Mouse (Mus musculus) forelimb bud, embryonic 11.5 days (tissue): Measurements from ENCODE around the gene C2cd2l.
"Not testable (repeated sequence)": the region's sequence is repeated elsewhere in the genome, so short reads cannot be mapped to it uniquely, and the experiment has no call there.

ENCODE experiments used
- DNase-seq: peaks from one replicate; pipeline ENCODE4 v3.0.0-alpha.2; 2012; ENCODE audit warnings: low read depth, low spot score

C2cd2l gene

DNA sequence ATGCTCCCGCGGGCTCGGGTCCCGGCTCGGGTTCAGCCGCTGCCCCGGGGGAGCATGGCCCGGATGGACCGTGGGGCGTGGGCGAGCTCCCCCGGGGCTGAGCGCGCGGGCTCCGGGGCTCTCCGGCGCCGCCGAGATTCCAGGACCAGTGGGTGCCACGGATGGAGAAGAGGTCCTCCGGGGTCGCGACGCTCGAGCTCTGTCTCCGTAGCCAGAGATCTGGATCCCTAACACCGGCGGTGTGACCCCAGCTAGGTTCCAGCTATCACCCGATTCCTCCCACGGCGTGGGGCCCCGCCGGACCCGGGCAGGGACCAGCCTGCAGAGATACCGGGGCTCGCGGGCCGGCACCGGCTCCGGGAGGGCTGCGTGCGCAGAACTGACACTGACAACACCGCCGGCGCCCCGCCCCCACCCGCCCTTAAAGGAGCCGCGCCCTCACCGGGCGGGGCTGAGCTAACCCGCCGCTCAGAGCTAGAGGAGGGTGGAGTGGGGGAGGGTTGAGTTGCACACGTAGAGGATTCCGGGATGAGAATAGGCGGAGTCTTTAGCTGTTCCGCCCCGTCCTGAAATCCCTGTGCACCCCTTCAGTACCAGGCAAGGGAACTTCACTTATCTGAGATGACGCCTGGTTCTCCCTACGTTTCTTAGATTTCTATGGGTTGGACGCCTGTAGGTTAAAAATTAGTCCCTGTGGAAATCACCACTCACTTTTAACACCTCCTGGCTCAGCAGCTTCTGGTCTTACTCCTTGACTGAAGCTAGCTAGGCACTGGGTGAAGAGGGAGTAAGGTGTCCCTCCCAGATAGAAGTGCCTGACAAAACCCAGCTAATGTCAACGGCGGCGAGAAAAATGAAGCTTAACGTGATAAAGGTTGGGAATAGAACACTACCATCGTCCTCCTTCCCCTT, at the start of gene C2cd2l:
TSS of gene C2cd2l (minus strand) at position 399 of the 912 bp plus-strand sequence.
- DNase-seq: peak; percentile 95

DNA sequence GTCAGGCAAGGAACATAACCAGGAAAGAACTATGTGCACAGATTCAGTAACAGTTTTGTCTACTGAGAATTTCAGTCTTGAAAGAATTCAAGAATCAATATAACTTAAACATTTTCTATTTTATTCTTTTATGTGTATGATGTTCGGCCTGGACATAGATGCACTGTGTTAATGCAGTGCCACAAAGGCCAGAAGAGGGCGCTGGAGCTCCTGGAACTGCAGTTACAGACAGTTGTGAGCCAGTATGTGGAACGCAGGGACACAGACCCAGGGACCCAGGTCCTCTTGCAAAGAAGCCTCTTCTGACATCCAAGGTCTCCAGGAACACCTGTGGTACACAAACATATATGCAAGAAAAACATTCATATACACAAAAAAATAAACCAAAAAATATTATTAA, 44.4 kb upstream of the C2cd2l start:
- no peak for DNase-seq

DNA sequence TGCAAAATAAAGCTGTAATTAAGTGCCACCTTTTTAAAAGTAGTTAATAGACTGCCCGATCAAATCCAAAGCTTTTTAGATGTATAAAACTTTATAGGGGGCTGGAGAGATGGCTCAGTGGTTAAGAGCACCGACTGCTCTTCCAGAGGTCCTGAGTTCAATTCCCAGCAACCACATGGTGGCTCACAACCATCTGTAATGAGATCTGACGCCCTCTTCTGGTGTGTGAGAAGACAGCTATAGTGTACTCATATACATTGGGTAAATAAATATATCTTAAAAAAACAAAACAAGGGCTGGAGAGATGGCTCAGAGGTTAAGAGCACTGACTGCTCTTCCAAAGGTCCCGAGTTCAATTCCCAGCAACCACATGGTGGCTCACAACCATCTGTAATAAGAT, 41.8 kb upstream of the C2cd2l start:
- not testable (repeated sequence) for DNase-seq

DNA sequence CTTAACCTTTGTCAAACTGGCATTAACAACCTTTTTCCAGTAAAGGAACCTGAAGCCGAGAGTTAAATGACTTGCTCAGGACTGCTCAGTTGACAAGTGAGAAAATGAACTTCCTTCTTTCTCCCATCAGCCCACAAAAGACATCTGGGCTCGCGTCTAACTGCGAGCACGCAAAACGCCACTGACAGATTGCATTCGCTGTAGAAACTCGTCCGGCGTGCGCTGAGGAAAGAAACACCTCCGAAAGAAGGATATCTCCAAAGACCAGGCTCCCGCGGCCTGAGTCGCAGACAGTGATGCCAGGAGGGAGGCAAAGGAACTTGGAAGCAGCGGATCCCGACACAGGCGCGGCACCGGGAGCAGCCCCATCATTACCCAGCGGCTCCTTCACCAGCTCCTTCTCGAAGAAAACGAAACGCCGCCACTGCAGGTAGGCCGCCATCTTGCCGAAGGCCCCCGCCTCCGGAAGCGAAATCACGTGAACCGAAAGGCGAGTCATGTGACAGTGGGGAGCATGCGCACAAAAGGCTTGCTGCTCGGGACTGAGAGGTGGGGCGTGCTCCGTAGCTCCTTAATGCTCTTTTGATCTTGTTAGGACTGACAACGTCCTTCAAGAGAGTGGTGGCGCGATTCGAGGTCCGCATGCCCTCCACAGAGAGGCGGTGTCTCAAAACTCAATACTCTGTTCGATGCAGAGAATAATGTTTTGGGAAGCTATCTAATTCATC, 41.3 kb upstream of the C2cd2l start, which contains the start of gene Vps11:
TSS of gene Vps11 (minus strand) at position 481 of the 728 bp plus-strand sequence.
- peak; percentile 99 for DNase-seq

DNA sequence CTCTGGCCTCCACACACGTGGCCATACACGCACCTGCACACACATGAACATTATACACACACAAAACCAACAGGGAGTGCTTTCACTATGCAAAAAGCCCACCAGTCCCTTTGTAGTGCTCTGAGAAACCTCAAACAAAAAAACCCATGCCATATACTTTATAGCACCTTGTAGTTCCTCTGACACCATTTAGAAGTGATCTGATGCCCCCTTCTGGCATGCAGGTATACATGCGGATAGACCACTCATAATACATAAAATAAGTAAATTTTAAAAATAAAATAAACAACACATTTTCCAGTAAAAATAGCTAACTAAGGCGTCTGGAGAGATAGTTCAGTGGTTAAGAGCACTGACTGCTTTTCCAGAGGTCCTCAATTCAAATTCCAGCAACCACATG, 37.1 kb upstream of the C2cd2l start:
- DNase-seq: peak; percentile 20

DNA sequence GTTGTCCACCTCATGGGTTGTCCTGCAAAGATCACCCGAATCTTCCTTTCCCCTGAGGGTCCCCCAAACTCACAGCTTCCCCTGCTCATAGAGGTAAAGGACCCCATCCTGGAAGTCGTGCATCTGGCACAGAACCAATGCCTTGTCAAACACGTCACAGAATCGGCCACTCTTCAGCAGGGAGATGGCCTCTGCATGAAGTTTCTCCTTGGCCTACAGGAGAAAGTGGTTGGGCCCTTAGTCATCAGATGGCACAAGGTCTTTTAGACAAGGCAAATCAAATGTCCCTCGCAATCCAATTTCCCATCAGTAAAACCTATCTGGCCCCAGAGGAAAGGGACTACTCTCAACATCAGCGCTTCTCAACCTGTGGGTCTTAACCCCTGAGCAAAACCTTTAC, 33.1 kb upstream of the C2cd2l start:
- no peak for DNase-seq

DNA sequence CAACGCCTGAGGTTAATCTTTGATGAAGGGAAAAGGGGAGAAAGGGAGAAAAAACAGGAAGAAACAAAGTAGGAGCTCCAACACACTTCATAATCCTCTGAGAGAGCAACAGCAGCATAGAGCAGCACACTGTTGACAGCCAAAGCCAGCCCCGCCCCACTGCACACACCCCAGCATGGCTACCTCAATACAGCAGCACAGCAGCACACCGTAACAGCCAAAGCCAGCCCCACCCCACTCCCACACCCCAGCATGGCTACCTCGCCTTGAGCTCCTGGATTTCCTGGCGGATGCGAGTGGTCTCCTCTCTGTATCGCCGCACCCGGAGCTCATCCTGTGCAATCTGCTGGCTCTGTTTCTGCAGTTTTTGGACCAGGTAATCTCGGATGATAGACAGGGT, 32.3 kb upstream of the C2cd2l start:
- DNase-seq: no peak

DNA sequence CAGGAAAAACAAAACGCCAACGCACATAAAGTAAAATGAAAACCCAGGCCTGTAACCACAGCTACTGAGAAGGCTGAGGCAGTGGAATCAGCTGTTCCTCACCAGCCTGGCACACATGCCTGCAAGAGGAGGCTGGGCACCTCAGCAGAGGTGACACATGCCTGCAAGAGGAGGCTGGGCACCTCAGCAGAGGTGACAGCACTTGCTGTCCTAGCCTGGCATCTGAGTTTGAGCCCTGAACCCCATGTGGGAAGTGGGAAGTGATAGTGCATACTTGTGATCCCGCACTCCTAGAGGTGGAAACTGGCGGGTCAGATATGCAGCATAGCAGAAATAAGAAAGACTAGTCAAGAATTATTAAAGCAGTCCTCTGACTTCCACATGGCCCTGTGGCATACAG, 31.3 kb upstream of the C2cd2l start:
- DNase-seq: no peak

DNA sequence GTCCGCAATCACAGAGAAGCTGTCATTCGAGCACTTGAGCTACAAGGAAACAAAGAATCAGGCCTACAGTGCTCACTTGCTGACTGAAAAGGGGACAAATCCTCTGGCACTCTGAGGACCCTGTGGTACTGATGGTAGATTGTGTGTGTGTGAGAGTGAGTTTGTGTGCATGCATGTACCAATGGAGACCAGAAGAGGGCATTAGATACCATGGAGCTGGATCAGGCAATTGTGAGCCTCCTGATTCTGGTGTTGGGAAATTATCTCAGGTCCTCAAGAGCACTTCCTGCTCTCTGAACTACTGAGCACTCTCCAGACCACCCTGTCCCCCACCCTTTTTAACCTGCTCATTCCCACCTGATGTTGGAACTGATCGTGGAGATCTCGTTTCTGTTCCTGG, 28.5 kb upstream of the C2cd2l start:
- no peak for DNase-seq

DNA sequence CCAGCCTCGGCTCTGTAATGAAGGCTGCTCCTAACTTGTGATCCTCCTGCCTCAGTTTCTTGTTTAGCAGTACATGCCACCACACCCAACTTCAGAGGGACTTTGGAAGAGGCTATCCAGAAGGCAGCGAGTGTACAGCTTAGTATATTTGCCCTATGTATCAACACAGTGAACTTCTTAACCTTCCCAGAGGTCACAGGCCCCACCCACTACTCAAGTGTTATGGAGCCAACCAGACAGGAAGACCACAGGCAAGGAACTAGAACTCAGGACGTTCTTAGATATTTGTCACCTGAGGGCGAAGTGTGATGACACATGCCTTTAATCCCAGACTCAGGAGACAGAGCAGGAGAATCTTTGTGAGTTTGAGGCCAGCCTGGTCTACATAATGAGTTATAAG, 27.5 kb upstream of the C2cd2l start:
- no peak for DNase-seq

DNA sequence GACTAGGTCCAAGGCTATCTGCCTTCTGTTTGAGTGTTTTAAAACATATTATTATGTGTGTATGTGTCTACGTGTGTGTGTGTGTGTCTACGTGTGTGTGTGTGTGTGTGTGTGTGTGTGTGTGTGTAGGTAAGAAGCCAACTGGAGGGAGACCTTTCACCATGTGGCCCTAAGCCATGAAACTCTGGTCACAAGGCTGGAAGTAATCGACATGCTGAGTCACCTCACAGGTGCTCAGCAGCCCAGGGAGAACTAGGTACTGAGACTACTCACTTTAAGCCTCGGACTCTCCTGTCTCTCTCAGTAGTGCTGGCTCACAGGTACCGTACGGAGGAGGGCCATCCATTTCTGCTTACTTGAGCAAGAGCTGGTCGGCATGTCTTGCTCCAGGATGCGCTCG, 27.1 kb upstream of the C2cd2l start:
- DNase-seq: no peak

DNA sequence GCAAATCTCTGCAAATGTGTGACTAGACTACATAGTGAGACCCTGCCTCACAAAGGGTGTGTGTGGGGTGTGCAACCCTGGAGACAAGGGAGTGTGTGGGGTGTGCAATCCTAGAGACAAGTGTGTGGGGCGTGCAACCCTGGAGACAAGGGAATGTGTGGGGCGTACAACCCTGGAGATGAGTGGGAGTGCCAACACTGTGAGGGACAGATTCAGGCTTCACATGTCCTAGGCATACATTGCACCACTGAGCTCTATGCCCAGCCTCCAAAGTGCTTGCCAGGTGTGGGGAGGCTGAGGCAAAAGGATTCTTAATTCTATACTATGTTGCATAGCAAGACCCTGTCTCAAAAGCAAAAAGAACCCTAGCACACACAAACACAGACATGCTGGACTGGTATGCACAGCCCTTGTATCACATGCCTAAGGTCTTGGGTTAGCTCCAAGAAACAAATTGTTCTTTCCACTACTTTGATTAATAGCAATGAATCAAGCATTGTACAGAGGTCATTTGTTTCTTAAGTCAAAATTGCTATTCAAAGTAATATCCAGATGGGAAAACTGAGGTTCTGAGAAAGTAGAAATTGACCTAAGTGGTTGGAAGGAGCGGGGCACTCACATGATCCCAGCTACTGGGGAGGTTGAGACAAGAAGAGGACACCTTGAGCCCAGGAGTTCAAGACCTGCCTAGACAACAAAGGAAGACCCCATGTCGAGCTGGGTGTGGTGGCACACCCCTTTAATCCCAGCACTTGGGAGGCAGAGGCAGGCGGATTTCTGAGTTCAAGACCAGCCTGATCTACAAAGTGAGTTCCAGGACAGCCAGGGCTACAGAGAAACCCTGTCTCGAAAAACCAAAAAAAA, 25.7 kb upstream of the C2cd2l start:
- no peak for DNase-seq

DNA sequence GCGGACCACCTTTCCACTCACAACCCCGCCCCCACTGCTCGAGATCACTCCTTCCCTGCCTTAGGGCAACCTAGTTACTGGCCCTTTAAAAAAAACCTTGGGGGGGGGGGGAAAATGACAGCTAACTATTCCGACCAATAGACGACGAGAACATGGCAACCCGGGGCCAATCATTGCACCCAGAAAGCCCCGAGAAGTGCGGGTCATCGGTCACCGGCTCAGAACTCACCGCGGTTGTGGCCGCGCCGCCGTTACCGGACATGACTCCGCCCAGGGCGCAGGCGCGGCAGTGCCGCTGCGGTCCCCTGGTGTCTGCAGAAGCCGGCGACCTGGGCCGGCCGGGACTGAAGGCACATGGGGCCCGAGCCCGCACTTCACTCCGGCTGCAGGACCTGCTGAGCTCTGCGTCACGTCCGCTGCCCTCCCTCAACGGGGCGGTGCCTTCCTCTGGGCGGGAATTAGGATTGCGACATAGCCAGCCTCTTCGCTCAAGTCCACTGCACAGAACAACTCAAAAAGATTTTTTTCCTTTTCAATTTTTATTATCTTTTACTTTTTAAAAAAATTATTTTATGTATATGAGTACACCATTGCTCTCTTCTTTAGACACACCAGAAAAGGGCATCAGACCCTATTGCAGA, 23.8 kb upstream of the C2cd2l start, which contains the start of gene Hmbs:
TSS of gene Hmbs (minus strand) at position 448 of the 641 bp plus-strand sequence.
- DNase-seq: peak; percentile 87

DNA sequence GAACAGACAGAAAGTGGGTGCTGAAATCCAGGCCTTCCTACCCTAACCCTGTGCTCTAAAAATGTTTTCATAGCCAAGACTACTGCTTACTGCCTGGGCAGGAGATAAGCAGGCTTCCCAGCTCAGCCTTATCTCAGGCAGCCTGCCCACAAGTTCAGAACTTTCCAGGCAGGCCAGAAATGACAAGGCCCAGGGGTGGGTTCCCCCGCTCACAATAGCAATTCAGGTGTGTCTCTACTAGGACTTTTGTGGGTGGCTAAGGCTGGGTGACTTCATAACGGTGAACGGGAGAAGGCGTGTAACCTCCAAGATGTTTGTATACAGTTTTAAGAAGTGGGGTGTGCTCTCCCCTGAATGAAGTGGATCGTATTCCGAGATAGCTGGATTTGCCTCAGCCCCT, 23.2 kb upstream of the C2cd2l start:
- DNase-seq: no peak

DNA sequence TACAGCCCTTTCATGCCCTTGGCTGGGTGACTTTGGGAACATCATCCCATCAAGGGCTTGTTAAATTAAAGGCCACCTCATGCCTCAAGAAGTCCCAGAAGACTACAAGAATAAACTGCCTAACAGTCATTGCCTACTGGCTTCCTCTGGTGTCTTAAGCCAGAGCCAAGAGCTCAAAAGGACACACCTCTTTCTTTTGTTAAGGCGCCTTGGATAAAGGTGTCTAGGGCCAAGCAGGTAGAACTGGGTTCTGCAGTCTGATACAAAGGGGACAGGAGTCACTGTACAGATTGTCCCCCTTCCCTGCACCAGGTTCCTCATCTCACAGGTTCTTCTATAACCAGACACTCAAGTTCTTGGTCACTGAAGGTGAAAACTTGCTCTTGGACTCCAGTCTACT, 22.5 kb upstream of the C2cd2l start:
- no peak for DNase-seq

DNA sequence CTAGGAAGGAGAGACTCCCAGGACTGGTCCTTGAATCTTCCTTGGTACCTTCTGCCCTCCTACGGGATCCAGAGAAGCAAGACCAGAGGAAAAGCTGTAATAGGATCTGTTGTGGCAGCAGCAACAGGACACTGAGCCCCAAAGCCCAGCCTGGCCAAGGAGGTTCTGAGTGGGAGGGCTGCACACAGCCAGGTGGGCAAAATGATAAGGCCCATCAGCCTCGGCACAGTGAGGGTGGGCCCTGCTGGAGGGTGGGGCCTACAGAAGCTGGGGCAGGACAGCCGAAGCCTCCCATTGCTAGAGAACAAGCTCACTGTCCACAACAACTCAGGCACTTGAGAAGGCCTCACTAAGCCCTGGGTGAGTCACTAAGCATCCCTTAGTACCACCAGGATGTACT, 22.1 kb upstream of the C2cd2l start:
- no peak for DNase-seq

DNA sequence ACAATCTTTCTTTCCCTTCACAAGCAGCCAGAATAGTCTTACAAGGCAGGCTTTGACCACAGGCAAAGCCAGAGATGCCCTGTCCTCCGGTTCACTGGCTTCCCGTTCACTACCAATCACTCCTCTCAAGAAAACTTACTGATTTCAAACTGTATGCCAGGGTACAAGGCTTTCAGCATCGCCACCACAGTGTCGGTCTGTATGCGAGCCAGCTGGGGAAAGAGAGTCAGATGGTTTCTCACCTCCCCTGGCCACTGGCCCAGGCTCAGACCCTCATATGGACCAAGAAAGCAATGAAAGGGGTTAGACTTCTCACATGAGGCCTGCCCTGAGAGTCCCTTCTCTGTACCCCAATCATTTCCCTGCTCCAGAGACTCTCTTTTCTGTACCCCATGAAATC, 21.4 kb upstream of the C2cd2l start:
- no peak for DNase-seq

DNA sequence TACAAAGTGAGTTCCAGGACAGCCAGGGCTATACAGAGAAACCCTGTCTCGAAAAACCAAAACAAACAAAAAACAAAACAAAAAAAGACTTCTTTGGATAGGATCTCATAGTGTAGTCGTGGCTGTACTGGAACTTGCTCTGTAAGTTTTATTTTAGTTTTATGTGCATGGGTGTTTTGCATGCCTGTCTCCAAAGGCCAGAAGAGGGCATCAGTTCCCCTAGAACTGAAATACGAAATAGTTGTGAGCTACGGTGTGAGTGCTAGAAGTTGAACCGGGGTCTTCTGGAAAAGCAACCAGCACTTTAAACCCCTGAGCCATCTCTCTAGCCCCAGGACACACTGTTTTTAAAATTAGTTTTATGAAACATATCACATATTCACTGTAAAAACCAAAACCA, 18.5 kb upstream of the C2cd2l start:
- no peak for DNase-seq

DNA sequence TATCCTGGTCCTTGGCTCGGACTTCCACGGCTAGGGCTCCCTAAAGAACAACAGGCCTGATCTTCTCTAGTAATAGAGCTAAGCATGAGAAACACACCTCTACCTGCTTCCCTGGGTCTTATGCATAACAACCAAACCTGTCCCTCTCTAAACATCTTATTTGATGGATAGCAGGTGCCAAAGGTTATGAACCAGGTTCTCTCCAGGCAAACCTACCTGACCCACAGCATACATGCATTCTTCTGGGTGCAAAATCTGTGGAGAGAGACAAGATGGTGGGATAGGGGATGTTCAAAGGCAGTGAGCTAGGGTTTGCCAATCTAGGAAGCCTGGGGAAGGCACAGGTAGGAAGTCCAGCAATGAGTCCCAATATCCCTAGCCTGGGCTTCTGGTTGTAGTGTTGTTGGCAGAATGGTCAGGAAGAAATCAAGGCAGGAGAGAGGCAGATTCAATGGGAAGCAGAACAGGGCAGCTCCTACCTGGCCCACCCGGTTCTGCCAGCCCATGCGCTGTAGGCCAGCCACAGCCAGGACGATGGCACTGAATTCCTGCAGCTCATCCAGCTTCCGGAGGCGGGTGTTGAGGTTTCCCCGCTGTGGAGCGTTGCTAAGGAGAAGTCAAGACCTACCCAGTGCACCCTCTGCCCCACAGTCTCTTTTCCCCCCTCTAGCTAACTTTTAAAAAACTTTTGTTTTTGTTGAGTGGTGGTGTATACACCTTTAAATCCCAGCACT, 17.5 kb upstream of the C2cd2l start:
- no peak for DNase-seq

DNA sequence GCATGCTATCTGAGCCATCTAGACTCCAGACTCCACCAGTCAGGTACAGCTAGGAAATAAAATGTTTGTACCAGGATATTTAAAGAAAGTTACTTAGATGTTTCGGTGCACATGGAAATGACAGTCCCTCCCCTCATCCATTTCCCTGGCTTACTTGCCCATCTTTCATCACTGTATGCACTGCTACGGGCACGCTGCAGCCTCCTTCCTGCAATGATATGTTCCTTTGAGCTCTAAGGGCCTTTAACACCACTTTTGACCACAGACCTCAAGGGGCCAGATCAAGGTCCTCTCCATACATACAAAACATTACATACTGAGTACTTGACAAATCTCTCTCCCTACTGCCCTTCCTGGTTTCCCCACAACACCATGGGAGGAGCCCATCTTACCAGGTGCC, 16.9 kb upstream of the C2cd2l start:
- DNase-seq: no peak

DNA sequence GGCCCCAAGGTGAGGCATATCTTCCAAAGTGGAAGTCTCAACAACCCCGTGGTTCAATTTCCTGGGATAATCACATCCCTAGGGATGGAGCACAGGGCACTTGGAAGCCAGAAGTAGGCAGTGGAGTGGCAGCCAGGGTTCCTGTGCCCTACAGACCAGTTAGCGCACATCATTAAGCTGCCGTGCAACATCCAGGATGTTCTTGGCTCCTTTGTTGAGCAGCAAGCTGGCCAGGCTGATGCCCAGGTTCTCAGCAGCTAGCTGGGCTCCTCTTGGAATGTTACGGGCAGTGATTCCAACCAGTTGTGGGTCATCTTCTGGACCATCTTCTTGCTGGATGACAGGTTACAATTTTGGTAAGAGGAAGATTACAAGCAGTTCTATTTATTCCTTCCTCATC, 16.4 kb upstream of the C2cd2l start:
- DNase-seq: not testable (repeated sequence)
